Mouse (Mus musculus): ENCODE data around the gene 1700040F15Rik.
"Not testable (repeated sequence)": the region's sequence is repeated elsewhere in the genome, so short reads cannot be mapped to it uniquely, and the experiment has no call there.

1700040F15Rik gene

GRCm38 (mm10) chrY:61101947-61102346, at the start of gene 1700040F15Rik:
TSS of gene 1700040F15Rik (plus strand) at chrY:61102247.
- DNase-seq: not testable (repeated sequence)
